Comparison of ENCODE assay signal across 11 mouse cellular contexts in genomic region chr2:6479620-6480019, GRCm38 (mm10).
A peak's percentile ranks its signal among the peaks of the same experiment; 100 is the strongest.
DNase-seq lines count a peak whose midpoint lies in the region; ATAC-seq and TF ChIP-seq lines count a peak whose summit lies in the region.
"Had no signal": no experiment of that assay in that cellular context is flagged by ENCODE, and none has a peak within 500 bp of the region (broad histone marks: within the 10 kb centered on the region; RNA-seq: fewer than 3 reads in every experiment).

No protein-coding gene starts in this region.

- 0 out of 2 replicates have a peak, but pooled peaks cover 10% of the 10 kb centered on the region for H3K9me3 ChIP-seq in embryonic facial prominence, embryonic 14.5 days (ENCODE audit: control insufficient read depth, low read length)
- H3K9me3 ChIP-seq: forebrain, embryonic 15.5 days; liver, embryonic 15.5 days had no signal

- 0 out of 2 replicates have a peak, but pooled peaks cover 7% of the 10 kb centered on the region for H3K4me1 ChIP-seq in kidney, adult 2 months (ENCODE audit: control insufficient read depth, insufficient read depth, low read length)
- peaks cover 26% of the 10 kb centered on the region for H3K4me1 ChIP-seq in embryonic facial prominence, embryonic 14.5 days (ENCODE audit: control insufficient read depth, insufficient read depth, low read length)
- H3K4me1 ChIP-seq: liver, embryonic 15.5 days had no signal

- H3K4me2 ChIP-seq in embryonic facial prominence, embryonic 14.5 days (ENCODE audit: low read depth, low read length) = no peak overlapping the region
- H3K4me2 ChIP-seq: forebrain, embryonic 15.5 days; liver, embryonic 15.5 days had no signal

- no peak for ATAC-seq in embryonic facial prominence, embryonic 14.5 days (ENCODE audit: low read depth)
- ATAC-seq: Patski had no signal

- no peak overlapping the region for H3K9ac ChIP-seq in embryonic facial prominence, embryonic 14.5 days (ENCODE audit: low read depth, low read length)
- H3K9ac ChIP-seq: forebrain, embryonic 15.5 days; liver, embryonic 15.5 days had no signal

- peak; percentile 91 for DNase-seq in heart, adult 11 months
- no peak for DNase-seq in heart, postnatal 36 days
- DNase-seq in kidney, adult 2 months = peak; percentile 36
- DNase-seq in kidney, adult 18-20 months = no peak
- no peak for DNase-seq in embryonic facial prominence, embryonic 14.5 days (ENCODE audit: low spot score)
- DNase-seq in kidney, postnatal 25 days = peak; percentile 9 to 57
- no peak for DNase-seq in cerebellum, postnatal 14 days
- DNase-seq in embryo, embryonic 11 days = no peak

- no peaks in the 10 kb centered on the region for H3K27me3 ChIP-seq in kidney, adult 2 months (replicated peaks; ENCODE audit: control insufficient read depth, insufficient read depth, low read length)
- no peaks in the 10 kb centered on the region for H3K27me3 ChIP-seq in embryonic facial prominence, embryonic 14.5 days (replicated peaks; ENCODE audit: control insufficient read depth, insufficient read depth, low read length)
- H3K27me3 ChIP-seq: forebrain, embryonic 15.5 days; liver, embryonic 15.5 days; Patski had no signal

- peak overlapping the region; percentile 56 for H3K27ac ChIP-seq in kidney, adult 2 months (ENCODE audit: insufficient read depth, low read depth, low read length)
- 0 out of 2 replicates have a peak overlapping the region, but pooled peaks have one; percentile 21 for H3K27ac ChIP-seq in embryonic facial prominence, embryonic 14.5 days (replicated peaks; ENCODE audit: low read depth, low read length)
- H3K27ac ChIP-seq: liver, embryonic 15.5 days had no signal

- TF ChIP-seq POLR2A in kidney, adult 2 months (IDR thresholded peaks at IDR 0.05; ENCODE audit: low read depth, low read length) = no peak

- H3K36me3 ChIP-seq in kidney, adult 2 months (ENCODE audit: control insufficient read depth, insufficient read depth, low read length) = no peaks in the 10 kb centered on the region
- H3K36me3 ChIP-seq in embryonic facial prominence, embryonic 14.5 days (ENCODE audit: control insufficient read depth, insufficient read depth, low read length) = no peaks in the 10 kb centered on the region
- H3K36me3 ChIP-seq: forebrain, embryonic 15.5 days; liver, embryonic 15.5 days had no signal

- WGBS in kidney, adult 2 months = 70% methylated on average over 5 of the region's 5 CpGs
- 71% methylated on average over 5 of the region's 5 CpGs for WGBS in embryonic facial prominence, embryonic 14.5 days

- TF ChIP-seq CTCF in kidney, adult 2 months (conservative IDR thresholded peaks at IDR 0.05; ENCODE audit: insufficient read depth, insufficient read length, low read depth, low read length) = no peak

- no peak overlapping the region for H3K4me3 ChIP-seq in kidney, adult 2 months (ENCODE audit: insufficient read depth, low read depth, low read length)
- H3K4me3 ChIP-seq in embryonic facial prominence, embryonic 14.5 days (ENCODE audit: low read depth, low read length) = no peak overlapping the region
- H3K4me3 ChIP-seq: forebrain, embryonic 15.5 days; liver, embryonic 15.5 days had no signal

- intact Hi-C loops in heart, postnatal 36 days (cut with DNase I) = loop anchor here (5.0 kb wide), 1 partner anchor 63 kb away; no protein-coding TSS in a partner anchor

Comparison
In these comparisons a context has a peak if more than half of its experiments do, and no peak if none do; other contexts are left out.
1. DNase-seq: peak in heart, adult 11 months (single experiment), kidney, adult 2 months (single experiment) and kidney, postnatal 25 days (2 of 2); none in heart, postnatal 36 days (0 of 2), kidney, adult 18-20 months (single experiment), embryonic facial prominence, embryonic 14.5 days (single experiment), cerebellum, postnatal 14 days (0 of 2) and embryo, embryonic 11 days (single experiment).